Mouse (Mus musculus): ENCODE data around the gene Auts2.

DNA sequence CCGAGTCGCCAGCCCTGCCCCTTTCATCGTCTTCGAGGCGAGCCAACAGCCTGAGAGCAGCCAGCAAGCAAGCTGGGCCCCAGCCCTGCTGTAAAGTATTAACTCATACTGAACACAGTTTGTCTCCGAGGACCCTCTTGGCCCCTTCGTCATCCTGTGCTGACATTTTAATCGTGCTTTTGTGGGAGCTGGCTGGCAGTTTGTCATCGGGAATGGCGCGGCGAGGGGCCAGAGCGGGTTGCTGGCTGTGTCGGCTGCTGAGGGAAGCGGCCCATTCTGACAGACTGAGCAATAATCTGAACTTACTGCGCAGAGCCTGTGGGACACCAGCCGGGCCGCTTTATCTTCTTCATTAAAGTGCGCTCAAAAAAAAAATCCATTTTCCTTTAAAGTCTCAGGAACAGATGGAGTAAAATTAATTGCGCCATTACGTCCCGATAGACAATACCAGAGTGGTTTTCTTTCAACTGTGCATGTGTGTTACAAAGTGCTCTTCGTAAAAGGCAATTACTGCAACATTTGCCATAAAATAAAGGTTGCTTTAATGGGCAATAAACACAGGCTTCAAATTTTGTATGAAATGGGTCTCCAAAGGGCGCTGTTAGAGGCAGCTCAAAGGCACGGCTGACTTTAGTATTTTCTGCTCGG lies 957.3 kb downstream of the Auts2 start:
- TF ChIP-seq CTCF (IDR thresholded peaks at IDR 0.05; ENCODE audit: borderline replicate concordance, insufficient read depth, low read depth, low read length): no peak
- no peak for TF ChIP-seq POLR2A (IDR thresholded peaks at IDR 0.05; ENCODE audit: borderline replicate concordance, insufficient read depth, low read length)

Data from cerebellum, adult 2 months (tissue).